Mouse (Mus musculus): ENCODE measurements at regions not wholly inside any gene's neighbourhood (a gene's known extent, or its start where the extent isn't known, plus 50 kb on each side); places are given as distances from the start of the nearest gene placed in this dataset.

GRCm38 (mm10) chr13:57336596-57336995, 440.8 kb upstream of the Trpc7 start:
- Histone ChIP-seq H3K36me3 (ENCODE audit: control insufficient read depth, insufficient read depth, low read length) (no peaks in the 10 kb centered on the region), H3K27ac (ENCODE audit: control insufficient read depth, insufficient read depth, low read depth, low read length) (no peak overlapping the region), H3K27me3 (ENCODE audit: control insufficient read depth, insufficient read depth, low read length) (no peaks in the 10 kb centered on the region), H3K4me1 (ENCODE audit: control insufficient read depth, insufficient read depth, low read length) (peaks cover 11% of the 10 kb centered on the region), H3K4me3 (ENCODE audit: control insufficient read depth, low read depth, low read length) (no peak overlapping the region)
- no peak for TF ChIP-seq POLR2A (IDR thresholded peaks at IDR 0.05; ENCODE audit: control insufficient read depth, low read depth, low read length)
- no peak for TF ChIP-seq CTCF (IDR thresholded peaks at IDR 0.05; ENCODE audit: control insufficient read depth, insufficient read depth, insufficient replicate concordance, low read depth, low read length)

GRCm38 (mm10) chr13:57332976-57333375, 437.2 kb upstream of the Trpc7 start:
- no peaks in the 10 kb centered on the region for H3K4me1 ChIP-seq (ENCODE audit: control insufficient read depth, insufficient read depth, low read length)
- no peaks in the 10 kb centered on the region for H3K27me3 ChIP-seq (ENCODE audit: control insufficient read depth, insufficient read depth, low read length)
- no peaks in the 10 kb centered on the region for H3K36me3 ChIP-seq (ENCODE audit: control insufficient read depth, insufficient read depth, low read length)
- H3K4me3 ChIP-seq (ENCODE audit: control insufficient read depth, low read depth, low read length) = no peak overlapping the region
- no peak for TF ChIP-seq CTCF (IDR thresholded peaks at IDR 0.05; ENCODE audit: control insufficient read depth, insufficient read depth, insufficient replicate concordance, low read depth, low read length)
- no peak for TF ChIP-seq POLR2A (IDR thresholded peaks at IDR 0.05; ENCODE audit: control insufficient read depth, low read depth, low read length)
- no peak overlapping the region for H3K27ac ChIP-seq (ENCODE audit: control insufficient read depth, insufficient read depth, low read depth, low read length)

- TF ChIP-seq CTCF (IDR thresholded peaks at IDR 0.05; ENCODE audit: control insufficient read depth, insufficient read depth, insufficient replicate concordance, low read depth, low read length) (no peak), POLR2A (IDR thresholded peaks at IDR 0.05; ENCODE audit: control insufficient read depth, low read depth, low read length) (no peak)
- Histone ChIP-seq H3K36me3 (ENCODE audit: control insufficient read depth, insufficient read depth, low read length) (no peaks in the 10 kb centered on the region), H3K4me3 (ENCODE audit: control insufficient read depth, low read depth, low read length) (no peak overlapping the region), H3K4me1 (ENCODE audit: control insufficient read depth, insufficient read depth, low read length) (no peaks in the 10 kb centered on the region), H3K27ac (ENCODE audit: control insufficient read depth, insufficient read depth, low read depth, low read length) (no peak overlapping the region), H3K27me3 (ENCODE audit: control insufficient read depth, insufficient read depth, low read length) (no peaks in the 10 kb centered on the region)
Observed at GRCm38 (mm10) chr13:57331868-57332267, 436.1 kb upstream of the Trpc7 start.

GRCm38 (mm10) chr13:57325306-57325925, 429.6 kb upstream of the Trpc7 start:
- H3K4me3 ChIP-seq (ENCODE audit: control insufficient read depth, low read depth, low read length) = no peak overlapping the region
- no peaks in the 10 kb centered on the region for H3K27me3 ChIP-seq (ENCODE audit: control insufficient read depth, insufficient read depth, low read length)
- H3K4me1 ChIP-seq (ENCODE audit: control insufficient read depth, insufficient read depth, low read length) = no peaks in the 10 kb centered on the region
- no peaks in the 10 kb centered on the region for H3K36me3 ChIP-seq (ENCODE audit: control insufficient read depth, insufficient read depth, low read length)
- no peak overlapping the region for H3K27ac ChIP-seq (ENCODE audit: control insufficient read depth, insufficient read depth, low read depth, low read length)
- TF ChIP-seq CTCF (IDR thresholded peaks at IDR 0.05; ENCODE audit: control insufficient read depth, insufficient read depth, insufficient replicate concordance, low read depth, low read length) = no peak
- TF ChIP-seq POLR2A (IDR thresholded peaks at IDR 0.05; ENCODE audit: control insufficient read depth, low read depth, low read length) = no peak

- no peaks in the 10 kb centered on the region for H3K4me1 ChIP-seq (ENCODE audit: control insufficient read depth, insufficient read depth, low read length)
- TF ChIP-seq POLR2A (IDR thresholded peaks at IDR 0.05; ENCODE audit: control insufficient read depth, low read depth, low read length) (no peak), CTCF (IDR thresholded peaks at IDR 0.05; ENCODE audit: control insufficient read depth, insufficient read depth, insufficient replicate concordance, low read depth, low read length) (no peak)
- H3K4me3 ChIP-seq (ENCODE audit: control insufficient read depth, low read depth, low read length) = no peak overlapping the region
- H3K27ac ChIP-seq (ENCODE audit: control insufficient read depth, insufficient read depth, low read depth, low read length) = no peak overlapping the region
- no peaks in the 10 kb centered on the region for H3K27me3 ChIP-seq (ENCODE audit: control insufficient read depth, insufficient read depth, low read length)
- no peaks in the 10 kb centered on the region for H3K36me3 ChIP-seq (ENCODE audit: control insufficient read depth, insufficient read depth, low read length)
Observed at GRCm38 (mm10) chr13:57316211-57317005, 420.6 kb upstream of the Trpc7 start.

- no peaks in the 10 kb centered on the region for H3K4me1 ChIP-seq (ENCODE audit: control insufficient read depth, insufficient read depth, low read length)
- TF ChIP-seq POLR2A (IDR thresholded peaks at IDR 0.05; ENCODE audit: control insufficient read depth, low read depth, low read length) = no peak
- no peak for TF ChIP-seq CTCF (IDR thresholded peaks at IDR 0.05; ENCODE audit: control insufficient read depth, insufficient read depth, insufficient replicate concordance, low read depth, low read length)
- H3K27ac ChIP-seq (ENCODE audit: control insufficient read depth, insufficient read depth, low read depth, low read length) = no peak overlapping the region
- H3K36me3 ChIP-seq (ENCODE audit: control insufficient read depth, insufficient read depth, low read length) = no peaks in the 10 kb centered on the region
- no peaks in the 10 kb centered on the region for H3K27me3 ChIP-seq (ENCODE audit: control insufficient read depth, insufficient read depth, low read length)
- H3K4me3 ChIP-seq (ENCODE audit: control insufficient read depth, low read depth, low read length) = no peak overlapping the region
Observed at GRCm38 (mm10) chr13:57314512-57314911, 418.7 kb upstream of the Trpc7 start.

DNA sequence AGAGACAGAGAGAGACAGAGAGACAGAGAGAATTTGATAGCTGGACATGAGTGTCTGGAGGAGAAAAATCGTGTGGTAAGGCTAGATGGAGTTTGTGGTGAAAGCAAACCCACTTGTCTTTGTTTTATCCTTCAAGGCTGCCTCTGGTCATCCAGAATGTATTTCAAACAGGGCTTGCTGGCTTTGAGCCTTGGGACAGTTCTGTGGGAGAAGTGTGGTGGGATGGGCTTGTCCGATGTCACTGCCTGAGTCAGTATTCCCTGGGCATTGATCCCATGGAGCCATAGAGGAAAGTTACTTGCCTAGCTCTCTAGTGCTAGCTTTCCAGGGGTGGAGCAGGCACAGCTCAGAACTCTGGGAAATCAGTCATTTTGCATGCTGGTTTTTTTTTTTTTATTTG, 417.9 kb upstream of the Trpc7 start:
- no peak for TF ChIP-seq POLR2A (IDR thresholded peaks at IDR 0.05; ENCODE audit: control insufficient read depth, low read depth, low read length)
- no peak for TF ChIP-seq CTCF (IDR thresholded peaks at IDR 0.05; ENCODE audit: control insufficient read depth, insufficient read depth, insufficient replicate concordance, low read depth, low read length)
- H3K4me3 ChIP-seq (ENCODE audit: control insufficient read depth, low read depth, low read length) = no peak overlapping the region
- H3K27ac ChIP-seq (ENCODE audit: control insufficient read depth, insufficient read depth, low read depth, low read length) = no peak overlapping the region
- H3K36me3 ChIP-seq (ENCODE audit: control insufficient read depth, insufficient read depth, low read length) = no peaks in the 10 kb centered on the region
- H3K27me3 ChIP-seq (ENCODE audit: control insufficient read depth, insufficient read depth, low read length) = no peaks in the 10 kb centered on the region
- no peaks in the 10 kb centered on the region for H3K4me1 ChIP-seq (ENCODE audit: control insufficient read depth, insufficient read depth, low read length)
